Mouse (Mus musculus): ENCODE results near the gene 4930572O03Rik.
"Not testable (repeated sequence)": the region's sequence is repeated elsewhere in the genome, so short reads cannot be mapped to it uniquely, and the experiment has no call there.

Gene 4930572O03Rik

GRCm38 (mm10) chr5:15656959-15657358, at the start of gene 4930572O03Rik:
TSS of gene 4930572O03Rik (minus strand) at chr5:15657059.
- not testable (repeated sequence) for DNase-seq (ENCODE audit: low read depth, low spot score)

DNA sequence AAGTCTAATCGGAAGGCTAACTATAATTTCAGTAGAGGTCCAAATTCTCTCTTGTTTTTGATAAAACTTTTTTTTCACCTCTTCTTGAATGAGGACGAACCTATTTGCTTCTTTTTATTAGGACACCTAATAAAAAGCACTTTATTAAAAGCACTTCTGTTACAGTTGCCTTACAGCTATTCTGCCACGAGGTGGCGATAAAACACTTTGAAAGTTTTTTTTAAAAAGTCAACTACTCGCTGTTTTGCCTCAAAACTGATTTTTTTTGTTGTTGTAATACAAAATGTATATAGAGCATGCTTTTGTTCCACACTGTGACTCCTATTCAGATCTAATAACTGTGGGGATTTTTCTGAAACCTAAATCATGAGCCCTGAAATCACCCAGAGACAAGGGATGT, 46.0 kb upstream of the 4930572O03Rik start:
- not testable (repeated sequence) for DNase-seq (ENCODE audit: low read depth, low spot score)

GRCm38 (mm10) chr5:15697719-15698118, 40.9 kb upstream of the 4930572O03Rik start:
- not testable (repeated sequence) for DNase-seq (ENCODE audit: low read depth, low spot score)

DNA sequence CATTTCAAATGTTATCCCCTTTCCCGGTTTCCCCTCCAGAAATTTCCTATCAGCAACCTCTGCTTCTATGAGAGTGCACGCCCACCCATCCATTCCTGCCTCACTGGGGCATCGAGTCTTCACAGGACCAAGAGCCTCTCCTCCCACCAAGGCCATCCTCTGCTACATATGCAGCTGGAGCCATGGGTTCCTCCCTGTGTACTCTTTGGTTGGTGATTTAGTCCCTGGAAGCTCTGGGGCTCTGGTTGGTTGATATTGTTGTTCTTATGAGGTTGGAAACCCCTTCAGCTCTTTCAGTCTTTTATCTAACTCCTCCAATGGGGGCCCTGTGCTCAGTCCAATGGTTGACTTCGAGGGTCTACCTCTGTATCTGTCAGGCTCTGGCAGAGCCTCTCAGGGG, 35.0 kb upstream of the 4930572O03Rik start:
- DNase-seq (ENCODE audit: low read depth, low spot score) = not testable (repeated sequence)

- not testable (repeated sequence) for DNase-seq (ENCODE audit: low read depth, low spot score)
These were observed 34.0 kb upstream of the 4930572O03Rik start for GRCm38 (mm10) chr5:15690822-15691221.

DNA sequence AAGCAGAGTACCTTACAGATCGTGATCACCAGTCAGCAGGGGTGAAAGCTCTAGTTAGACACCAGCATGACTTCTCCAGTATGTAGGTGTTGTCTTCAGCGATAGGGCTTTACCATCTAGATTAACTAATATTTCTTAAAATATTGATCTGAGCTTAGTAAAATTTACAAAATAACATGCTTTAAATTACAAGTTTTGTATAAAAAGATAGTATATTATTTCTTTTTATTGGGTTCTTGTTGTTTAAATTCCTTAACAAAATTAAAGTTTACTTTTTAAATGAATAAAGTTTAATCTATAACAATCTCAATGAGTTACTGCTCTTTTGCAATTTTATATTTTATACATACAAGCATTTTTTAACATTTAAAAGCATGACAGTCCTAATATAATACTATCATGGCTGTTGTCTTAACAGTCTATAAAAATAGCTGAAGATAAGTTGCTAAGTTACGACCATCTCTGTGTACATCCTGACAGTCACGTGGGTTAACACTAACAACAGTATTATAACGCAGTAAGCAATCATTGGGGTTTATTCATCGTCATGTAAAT, 32.9 kb upstream of the 4930572O03Rik start:
- DNase-seq (ENCODE audit: low read depth, low spot score) = not testable (repeated sequence)

DNA sequence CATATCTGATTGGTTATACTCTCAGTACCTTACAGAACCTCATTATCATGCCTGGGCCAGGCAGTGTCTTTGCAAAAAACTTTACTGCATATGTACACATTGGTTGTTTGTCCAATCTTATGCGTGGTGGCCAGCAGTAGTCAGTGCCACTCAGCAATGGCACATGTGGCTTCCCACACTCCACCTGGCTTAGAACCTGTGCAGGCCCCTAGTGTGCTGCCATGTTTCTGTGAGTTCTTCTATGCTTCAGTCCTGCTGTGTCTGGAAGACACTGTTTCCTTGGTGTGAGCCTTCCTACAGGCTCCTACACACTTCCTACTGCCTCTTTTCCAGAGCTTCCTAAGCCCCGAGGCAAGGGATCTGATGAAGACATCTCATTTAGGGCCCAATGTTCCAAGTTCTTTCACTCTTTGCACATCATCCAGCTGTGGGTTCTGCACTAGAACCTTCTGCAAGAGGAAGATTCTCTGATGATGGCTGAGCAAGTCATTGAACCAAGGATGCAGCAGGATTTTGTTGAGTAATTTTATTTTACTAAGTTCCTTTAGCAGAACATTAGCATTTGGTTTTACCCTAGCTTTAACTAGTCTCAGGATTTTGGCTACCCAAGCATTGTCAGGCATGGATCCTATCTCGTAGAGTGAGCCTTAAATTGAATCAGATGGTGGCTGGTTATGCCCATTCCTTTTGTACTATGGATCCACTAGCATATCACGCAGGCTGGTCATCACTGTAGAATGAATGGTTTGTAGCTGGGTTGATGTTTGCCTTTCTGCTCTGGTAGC, 32.2 kb upstream of the 4930572O03Rik start:
- DNase-seq (ENCODE audit: low read depth, low spot score) = not testable (repeated sequence)

DNA sequence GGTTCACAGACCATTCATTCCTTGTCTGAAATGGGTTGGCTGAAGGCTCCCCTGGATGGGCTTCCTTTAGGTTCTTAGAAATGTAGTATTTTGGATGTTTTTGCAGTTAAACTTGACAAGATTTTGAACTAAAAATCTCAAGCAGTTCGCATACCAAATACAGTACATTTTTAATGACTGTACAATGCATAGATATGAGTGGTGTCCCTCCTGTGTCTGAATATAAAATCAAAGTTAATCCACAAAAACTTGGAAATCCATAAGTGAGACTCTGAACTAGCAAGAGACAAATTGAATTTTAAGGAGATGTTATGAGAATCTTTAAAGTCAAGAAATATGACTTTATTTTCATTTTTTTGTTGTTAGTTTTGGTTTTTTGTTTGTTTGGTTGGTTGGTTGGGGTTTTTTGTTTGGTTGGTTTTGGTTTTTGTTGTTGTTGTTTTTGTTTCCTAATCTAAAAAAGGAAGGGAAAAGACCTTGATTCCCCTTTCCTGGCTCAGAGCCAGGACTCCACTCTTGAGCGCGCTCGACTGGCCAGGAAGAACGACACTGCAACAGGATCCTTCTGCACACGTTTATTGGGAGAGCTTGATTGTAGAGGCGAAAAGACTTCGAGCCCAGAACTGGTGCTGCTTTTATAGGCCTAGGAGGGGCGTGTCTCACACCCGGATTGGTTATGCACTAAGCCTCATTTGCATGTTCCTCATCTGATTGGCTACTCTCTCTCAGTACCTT, 24.6 kb upstream of the 4930572O03Rik start:
- not testable (repeated sequence) for DNase-seq (ENCODE audit: low read depth, low spot score)

DNA sequence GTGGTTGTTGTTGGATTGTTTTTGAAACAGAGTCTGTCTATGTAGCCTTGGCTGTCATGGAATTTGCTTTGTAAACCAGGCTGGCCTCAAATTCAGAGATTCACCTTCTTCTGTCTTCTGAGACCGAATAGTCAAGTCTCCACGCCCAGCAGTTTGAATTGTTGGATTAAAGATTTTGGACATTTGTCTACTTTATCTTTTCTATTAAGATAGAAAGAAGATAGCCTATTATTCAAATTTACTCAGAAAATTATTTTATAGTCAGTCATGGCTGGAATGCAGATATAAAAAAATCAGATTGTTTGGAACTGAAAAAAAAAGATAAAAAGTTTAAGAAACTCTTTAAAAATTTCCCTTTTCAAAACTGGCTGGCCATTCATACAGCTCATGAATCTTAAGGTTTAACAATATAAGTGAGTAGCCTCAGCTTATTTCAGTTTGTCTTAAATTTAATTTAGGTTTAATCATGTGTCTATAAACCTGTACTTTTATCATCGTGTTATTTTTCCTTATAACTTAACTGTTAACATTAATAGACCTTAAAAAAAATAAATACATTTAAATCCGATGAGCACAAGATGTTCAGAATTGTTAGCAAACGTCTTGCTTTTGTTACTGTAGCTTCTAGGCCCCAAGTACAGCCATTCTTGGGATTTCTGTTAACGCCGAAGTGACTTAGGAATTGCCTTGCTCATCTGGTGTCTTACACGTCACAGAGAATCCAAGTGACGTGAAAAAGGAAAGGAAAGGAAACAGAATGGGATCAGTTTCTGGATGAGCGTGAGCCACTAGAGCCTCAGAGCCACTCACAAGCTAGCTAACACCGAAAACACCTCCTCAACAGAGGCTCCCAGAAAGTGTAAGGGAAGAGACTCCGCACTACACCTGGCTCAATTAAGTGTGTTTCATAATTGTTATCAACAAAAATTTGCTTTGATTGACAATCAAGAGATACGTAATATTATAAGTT, 23.4 kb upstream of the 4930572O03Rik start:
- DNase-seq (ENCODE audit: low read depth, low spot score) = not testable (repeated sequence)

GRCm38 (mm10) chr5:15678907-15679306, 22.0 kb upstream of the 4930572O03Rik start:
- DNase-seq (ENCODE audit: low read depth, low spot score) = not testable (repeated sequence)

GRCm38 (mm10) chr5:15677750-15678149, 20.9 kb upstream of the 4930572O03Rik start:
- DNase-seq (ENCODE audit: low read depth, low spot score) = not testable (repeated sequence)

GRCm38 (mm10) chr5:15674429-15675244, 17.8 kb upstream of the 4930572O03Rik start:
- DNase-seq (ENCODE audit: low read depth, low spot score) = not testable (repeated sequence)

DNA sequence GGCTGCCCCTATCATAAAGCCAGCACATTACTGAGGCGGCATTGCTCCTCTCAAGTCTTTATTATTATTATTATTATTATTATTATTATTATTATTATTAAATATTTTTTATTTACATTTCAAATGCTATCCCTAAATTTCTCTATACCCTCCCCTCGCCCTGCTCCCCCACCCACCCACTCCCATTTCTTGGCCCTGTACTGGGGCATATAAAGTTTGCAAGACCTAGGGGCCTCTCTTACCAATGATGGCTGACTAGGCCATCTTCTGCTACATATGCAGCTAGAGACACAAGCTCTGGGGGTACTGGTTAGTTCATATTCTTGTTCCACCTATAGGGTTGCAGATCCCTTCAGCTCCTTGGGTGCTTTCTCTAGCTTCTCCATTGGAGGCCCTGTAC, 17.1 kb upstream of the 4930572O03Rik start:
- not testable (repeated sequence) for DNase-seq (ENCODE audit: low read depth, low spot score)

GRCm38 (mm10) chr5:15670789-15671188, 13.9 kb upstream of the 4930572O03Rik start:
- not testable (repeated sequence) for DNase-seq (ENCODE audit: low read depth, low spot score)

- not testable (repeated sequence) for DNase-seq (ENCODE audit: low read depth, low spot score)
These were observed 7.0 kb upstream of the 4930572O03Rik start for GRCm38 (mm10) chr5:15663847-15664246.

GRCm38 (mm10) chr5:15652334-15652733, 4.5 kb downstream of the 4930572O03Rik start:
- not testable (repeated sequence) for DNase-seq (ENCODE audit: low read depth, low spot score)

DNA sequence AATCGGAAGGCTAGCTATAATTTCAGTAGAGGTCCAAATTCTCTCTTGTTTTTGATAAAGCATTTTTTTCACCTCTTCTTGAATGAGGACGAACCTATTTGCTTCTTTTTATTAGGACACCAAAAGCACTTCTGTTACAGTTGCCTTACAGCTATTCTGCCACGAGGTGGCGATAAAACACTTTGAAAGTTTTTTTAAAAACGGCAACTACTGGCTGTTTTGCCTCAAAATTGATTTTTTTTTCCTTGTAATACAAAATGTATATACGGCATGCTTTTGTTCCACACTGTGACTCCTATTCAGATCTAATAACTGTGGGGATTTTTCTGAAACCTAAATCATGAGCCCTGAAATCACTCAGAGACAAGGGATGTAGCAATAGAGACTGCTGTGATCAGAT, 11.2 kb downstream of the 4930572O03Rik start:
- not testable (repeated sequence) for DNase-seq (ENCODE audit: low read depth, low spot score)

- not testable (repeated sequence) for DNase-seq (ENCODE audit: low read depth, low spot score)
These were observed 19.2 kb downstream of the 4930572O03Rik start for GRCm38 (mm10) chr5:15637637-15638036.

DNA sequence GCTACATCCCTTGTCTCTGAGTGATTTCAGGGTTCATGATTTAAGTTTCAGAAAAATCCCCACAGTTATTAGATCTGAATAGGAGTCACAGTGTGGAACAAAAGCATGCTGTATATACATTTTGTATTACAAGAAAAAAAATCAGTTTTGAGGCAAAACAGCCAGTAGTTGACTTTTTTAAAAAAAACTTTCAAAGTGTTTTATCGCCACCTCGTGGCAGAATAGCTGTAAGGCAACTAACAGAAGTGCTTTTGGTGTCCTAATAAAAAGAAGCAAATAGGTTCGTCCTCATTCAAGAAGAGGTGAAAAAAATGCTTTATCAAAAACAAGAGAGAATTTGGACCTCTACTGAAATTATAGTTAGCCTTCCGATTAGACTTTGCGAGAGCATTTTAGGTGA, 26.8 kb downstream of the 4930572O03Rik start:
- not testable (repeated sequence) for DNase-seq (ENCODE audit: low read depth, low spot score)

DNA sequence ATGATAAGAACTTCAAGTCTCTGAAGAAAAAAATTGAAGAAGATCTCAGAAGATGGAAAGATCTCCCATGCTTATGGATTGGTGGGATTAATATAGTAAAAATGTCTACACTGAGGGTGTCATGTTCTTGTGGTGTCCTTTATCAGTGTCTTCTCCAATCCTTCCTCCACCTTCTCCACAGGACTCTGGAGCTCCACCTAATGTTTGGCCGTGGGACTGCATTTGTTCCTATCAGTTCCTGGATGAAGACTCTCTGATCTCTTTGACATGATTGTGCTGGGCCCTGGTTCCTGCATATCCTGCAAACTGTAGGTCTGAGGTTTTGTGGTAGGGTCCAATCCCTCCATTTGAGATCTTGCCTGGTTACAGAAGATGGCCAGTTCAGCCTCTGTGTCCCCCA, 28.7 kb downstream of the 4930572O03Rik start:
- not testable (repeated sequence) for DNase-seq (ENCODE audit: low read depth, low spot score)
